Mouse (Mus musculus) layer of hippocampus, adult 8-10 months (tissue): ENCODE results near the gene B630019K06Rik. TPM values are rescaled to one million over a fixed set of nuclear protein-coding genes. Genes with fewer than 3 reads are reported as not detected.
"Not testable (repeated sequence)": the region's sequence is repeated elsewhere in the genome, so short reads cannot be mapped to it uniquely, and the experiment has no call there.

Experiments used
- DNase-seq, 2 experiments: peaks; one replicate each; pipeline ENCODE4 v3.0.0; 2022; ENCODE audit warnings: low spot score in 2 of 2
- total RNA-seq, 4 experiments: library from RNA; stranded (reverse); gene quantifications; 2 replicates each; pipeline ENCODE4 v1.2.4; 2022

Gene B630019K06Rik
- total RNA-seq: 10 to 100 TPM; 32.7 to 36.7 (median 33.4) TPM

DNA sequence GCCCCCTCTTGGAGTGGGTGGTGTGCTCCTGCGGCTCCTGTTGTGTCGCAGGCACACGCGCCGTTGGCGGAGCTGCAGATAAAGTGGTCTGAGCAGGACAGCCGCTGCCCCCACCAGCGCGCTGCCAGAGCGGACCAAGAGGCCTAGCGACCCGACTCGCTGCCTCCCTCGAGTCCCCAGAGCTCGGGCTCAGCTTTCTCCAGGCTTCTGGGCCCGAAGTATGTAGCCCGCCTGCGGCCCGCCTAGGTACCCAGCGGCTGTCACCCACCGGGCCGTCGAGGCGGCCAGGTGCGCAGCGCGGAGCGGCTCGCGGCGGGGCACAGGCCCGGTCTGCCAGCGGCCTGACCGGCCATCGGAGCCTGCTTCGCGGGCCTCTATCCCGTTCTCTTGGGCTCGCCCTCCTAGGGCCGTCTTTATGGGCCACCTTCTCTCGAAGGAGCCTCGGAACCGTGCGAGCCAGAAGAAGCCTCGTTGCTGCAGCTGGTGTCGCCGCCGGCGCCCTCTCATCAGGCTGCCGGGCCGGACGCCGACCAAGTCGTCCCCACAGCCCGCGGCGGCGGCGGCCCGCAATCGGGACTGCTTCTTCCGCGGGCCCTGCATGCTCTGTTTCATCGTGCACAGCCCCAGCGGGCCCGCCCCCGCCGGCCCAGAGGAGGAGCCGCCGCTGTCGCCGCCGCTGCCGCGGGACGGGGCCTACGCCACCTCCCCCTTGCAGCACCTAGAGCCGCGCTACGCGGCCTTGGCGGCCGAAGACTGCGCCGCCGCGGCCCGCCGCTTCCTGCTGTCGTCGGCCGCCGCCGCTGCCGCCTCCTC is at the start of gene B630019K06Rik:
TSS of gene B630019K06Rik (plus strand) at position 40 of the 813 bp plus-strand sequence.
- peak in 1 of 2 experiments; percentile 54 for DNase-seq

DNA sequence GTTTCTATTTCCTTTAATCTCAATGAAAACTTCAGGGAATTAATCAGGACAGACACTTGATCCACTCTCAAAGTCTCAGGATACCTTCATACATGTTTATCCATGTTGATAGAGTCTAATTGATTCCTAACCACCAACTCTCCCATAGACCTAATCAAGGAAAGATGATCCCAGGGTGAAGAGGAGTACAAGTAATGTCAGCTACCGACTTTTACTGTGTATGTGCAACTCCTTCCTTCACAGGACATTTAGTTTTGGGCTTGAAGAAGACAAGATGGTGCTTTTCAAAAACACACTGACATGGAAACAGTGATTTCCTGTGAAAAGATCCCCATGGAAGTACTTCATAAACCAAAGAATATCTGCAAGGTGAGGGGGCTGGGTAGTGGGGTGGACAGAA is 48.5 kb upstream of the B630019K06Rik start, which contains the start of gene Gm6592:
TSS of gene Gm6592 (plus strand) at position 301 of the 400 bp plus-strand sequence.
- no peak for DNase-seq

DNA sequence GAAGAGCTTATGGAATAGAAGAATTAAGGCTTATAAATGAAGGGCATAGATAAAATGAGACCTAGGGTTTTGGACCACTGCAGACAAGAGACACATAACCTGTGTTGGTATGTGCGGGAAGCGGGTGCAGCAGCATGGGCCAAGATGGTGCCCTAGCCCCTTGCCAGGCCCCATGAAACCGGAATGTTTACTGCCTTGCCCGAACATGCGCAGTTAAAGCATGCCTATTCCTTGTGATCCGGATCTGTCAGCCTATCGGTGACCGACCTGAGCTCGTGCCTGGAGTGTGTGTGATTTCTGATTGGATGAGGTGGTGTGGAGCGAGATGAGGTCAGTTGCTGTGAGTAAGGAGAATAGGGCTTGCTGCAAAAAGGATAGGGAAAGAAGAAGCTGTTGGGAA is 39.7 kb upstream of the B630019K06Rik start:
- no peak for DNase-seq

DNA sequence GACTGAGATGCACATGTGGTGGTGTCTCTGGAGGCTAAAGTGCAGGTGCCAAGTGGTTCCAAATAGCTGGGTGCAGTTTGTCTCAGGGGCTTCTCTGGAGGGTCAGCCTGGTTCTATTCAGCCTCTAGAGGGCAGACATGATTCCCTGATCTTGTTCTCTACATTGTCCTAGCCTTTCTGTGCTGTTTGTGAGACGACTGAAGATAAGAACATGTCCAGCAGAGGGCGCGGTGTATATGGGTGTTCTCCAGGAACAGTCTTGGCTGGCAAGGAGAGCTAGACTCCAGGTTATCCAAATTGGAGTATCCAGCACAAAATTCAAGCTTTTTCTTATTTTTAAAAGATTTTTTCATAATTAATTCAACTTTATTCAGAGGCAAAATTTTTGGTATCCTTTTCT is 27.9 kb upstream of the B630019K06Rik start:
- DNase-seq: peak; percentile 44 to 86

DNA sequence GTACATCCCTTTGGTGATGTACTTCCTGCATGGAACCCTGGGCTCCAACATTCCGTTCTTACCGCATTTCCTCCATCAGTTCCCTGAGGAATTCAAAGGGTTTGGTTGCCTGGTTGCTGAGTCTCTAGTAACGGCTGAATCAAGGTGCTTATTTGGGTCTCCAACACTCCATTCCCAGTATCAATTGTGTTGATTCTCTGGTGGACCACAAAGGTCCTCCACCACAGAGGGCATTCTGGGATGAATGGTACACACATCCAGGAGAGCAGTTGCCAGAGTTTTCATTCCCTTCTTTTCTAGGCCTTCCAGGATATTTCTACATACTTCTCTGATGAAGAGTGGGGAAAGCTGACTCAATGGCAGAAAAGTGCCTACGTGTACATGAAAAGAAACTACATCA is 18.2 kb upstream of the B630019K06Rik start, which contains the start of gene Gm5751:
TSS of gene Gm5751 (plus strand) at position 301 of the 400 bp plus-strand sequence.
- not testable (repeated sequence) for DNase-seq

GRCm38 (mm10) chrX:8884336-8884735 is 7.8 kb upstream of the B630019K06Rik start:
- DNase-seq: no peak

- DNase-seq: no peak
These were observed 223 bp upstream of the B630019K06Rik start for GRCm38 (mm10) chrX:8891975-8892342.

DNA sequence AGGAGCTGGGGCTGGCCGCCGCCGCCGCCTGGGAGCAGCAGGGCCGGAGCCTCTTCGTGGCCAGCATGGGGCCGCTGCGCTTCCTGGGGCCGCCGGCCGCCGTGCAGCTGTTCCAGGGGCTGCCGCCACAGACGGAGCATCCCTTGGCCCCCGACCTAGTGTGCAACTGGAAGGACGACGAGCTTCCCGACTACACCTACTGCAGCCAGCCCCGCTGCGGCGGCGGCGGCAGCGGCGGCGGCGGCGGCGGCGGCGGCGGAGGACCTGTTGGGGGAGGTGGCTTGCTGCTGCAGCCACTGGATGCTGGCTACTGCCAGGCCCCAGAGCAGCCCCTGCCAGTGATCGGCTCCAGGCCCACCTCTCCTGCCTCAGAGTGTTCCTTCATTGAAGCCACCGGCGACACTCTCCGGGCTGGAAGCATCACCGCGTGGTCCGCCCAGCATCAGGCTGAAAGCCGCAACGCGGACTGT is 1.0 kb downstream of the B630019K06Rik start:
- peak in 1 of 2 experiments; percentile 6 for DNase-seq

GRCm38 (mm10) chrX:8900823-8901222 is 8.6 kb downstream of the B630019K06Rik start:
- DNase-seq: no peak

- no peak for DNase-seq
These were observed 9.8 kb downstream of the B630019K06Rik start for GRCm38 (mm10) chrX:8901906-8902472.

- DNase-seq: no peak
These were observed 28.9 kb downstream of the B630019K06Rik start for GRCm38 (mm10) chrX:8921080-8921479.

GRCm38 (mm10) chrX:8921813-8922607 is 29.8 kb downstream of the B630019K06Rik start:
- peak in 1 of 2 experiments; percentile 6 for DNase-seq

- DNase-seq: no peak
These were observed 35.1 kb downstream of the B630019K06Rik start for GRCm38 (mm10) chrX:8927308-8927707.

GRCm38 (mm10) chrX:8944041-8944440 is 51.9 kb downstream of the B630019K06Rik start:
- DNase-seq: no peak

Other genes starting within 250 kb of the B630019K06Rik start
- gene Ssxb8, start 201.5 kb upstream of the B630019K06Rik start, total RNA-seq: not detected
- under 1 TPM in 1 of 4 experiments, not detected in 3; 0.78 TPM for gene Ssx9, start 143.9 kb upstream of the B630019K06Rik start, total RNA-seq
- gene Ssxb5, start 88.7 kb upstream of the B630019K06Rik start, total RNA-seq: not detected
- not detected for gene Gm6592, start 48.4 kb upstream of the B630019K06Rik start, total RNA-seq
- not detected for gene Gm5751, start 18.1 kb upstream of the B630019K06Rik start, total RNA-seq
- gene Fthl17b, start 70.6 kb downstream of the B630019K06Rik start, total RNA-seq: not detected
- not detected for gene Fthl17c, start 84.2 kb downstream of the B630019K06Rik start, total RNA-seq
- not detected for gene Fthl17d, start 94.4 kb downstream of the B630019K06Rik start, total RNA-seq
- not detected for gene Fthl17e, start 141.1 kb downstream of the B630019K06Rik start, total RNA-seq
- not detected for gene Fthl17f, start 170.6 kb downstream of the B630019K06Rik start, total RNA-seq
- not detected for gene 4930402K13Rik, start 212.2 kb downstream of the B630019K06Rik start, total RNA-seq